Mouse (Mus musculus): ENCODE measurements at regions not wholly inside any gene's neighbourhood (a gene's known extent, or its start where the extent isn't known, plus 50 kb on each side); places are given as distances from the start of the nearest gene placed in this dataset.

GRCm38 (mm10) chr17:9995321-9995720 lies 324.3 kb downstream of the Qk start:
- DNase-seq (ENCODE audit: low spot score): no peak

GRCm38 (mm10) chr17:9990744-9991143 lies 321.2 kb upstream of the Pabpc6 start:
- DNase-seq (ENCODE audit: low spot score): no peak

GRCm38 (mm10) chr17:9981273-9981672 lies 311.8 kb upstream of the Pabpc6 start:
- no peak for DNase-seq (ENCODE audit: low spot score)

GRCm38 (mm10) chr17:9976866-9977421 lies 307.4 kb upstream of the Pabpc6 start:
- DNase-seq (ENCODE audit: low spot score): no peak

DNA sequence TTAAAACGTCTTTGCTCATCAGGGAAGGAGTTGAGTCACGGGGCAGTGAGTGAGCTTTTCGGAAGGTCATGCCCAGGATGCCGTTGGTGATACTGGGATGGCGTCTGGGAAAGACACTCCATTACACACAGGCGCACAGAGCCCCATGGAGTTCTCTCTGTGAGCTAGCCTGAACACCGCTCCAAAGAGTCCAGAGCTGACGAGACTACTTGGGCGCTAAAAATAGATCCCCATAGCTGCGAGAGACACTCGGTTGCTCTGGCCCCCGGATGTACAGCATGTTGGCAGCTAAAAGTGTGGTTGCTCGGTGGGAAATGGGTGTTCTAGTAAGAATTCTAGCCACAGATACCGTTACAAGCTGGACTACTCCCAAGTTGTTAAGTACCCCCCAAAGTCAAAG lies 306.5 kb upstream of the Pabpc6 start:
- no peak for DNase-seq (ENCODE audit: low spot score)

- DNase-seq (ENCODE audit: low spot score): no peak
Measured at GRCm38 (mm10) chr17:9975153-9975552, 305.6 kb upstream of the Pabpc6 start.

DNA sequence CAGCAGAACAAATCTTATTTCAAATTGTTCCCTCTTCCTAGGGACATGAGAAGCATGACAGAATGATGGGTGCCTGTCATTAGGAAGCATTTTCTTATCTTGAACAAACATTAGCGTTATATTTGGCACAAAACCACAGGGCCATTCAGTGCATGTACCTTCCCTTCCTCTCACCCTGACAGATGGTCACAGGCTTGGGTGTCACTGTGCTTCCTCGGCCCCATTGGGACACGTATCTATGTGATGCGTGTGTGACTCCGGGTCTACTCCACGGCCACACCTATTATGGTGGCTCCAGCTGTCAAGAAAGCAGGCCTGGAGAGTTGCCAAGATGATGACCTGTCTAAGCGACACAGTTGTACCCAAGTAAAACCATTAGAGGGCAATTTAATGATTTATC lies 298.5 kb upstream of the Pabpc6 start:
- DNase-seq (ENCODE audit: low spot score): no peak

GRCm38 (mm10) chr17:9962893-9963436 lies 293.4 kb upstream of the Pabpc6 start:
- DNase-seq (ENCODE audit: low spot score): no peak

DNA sequence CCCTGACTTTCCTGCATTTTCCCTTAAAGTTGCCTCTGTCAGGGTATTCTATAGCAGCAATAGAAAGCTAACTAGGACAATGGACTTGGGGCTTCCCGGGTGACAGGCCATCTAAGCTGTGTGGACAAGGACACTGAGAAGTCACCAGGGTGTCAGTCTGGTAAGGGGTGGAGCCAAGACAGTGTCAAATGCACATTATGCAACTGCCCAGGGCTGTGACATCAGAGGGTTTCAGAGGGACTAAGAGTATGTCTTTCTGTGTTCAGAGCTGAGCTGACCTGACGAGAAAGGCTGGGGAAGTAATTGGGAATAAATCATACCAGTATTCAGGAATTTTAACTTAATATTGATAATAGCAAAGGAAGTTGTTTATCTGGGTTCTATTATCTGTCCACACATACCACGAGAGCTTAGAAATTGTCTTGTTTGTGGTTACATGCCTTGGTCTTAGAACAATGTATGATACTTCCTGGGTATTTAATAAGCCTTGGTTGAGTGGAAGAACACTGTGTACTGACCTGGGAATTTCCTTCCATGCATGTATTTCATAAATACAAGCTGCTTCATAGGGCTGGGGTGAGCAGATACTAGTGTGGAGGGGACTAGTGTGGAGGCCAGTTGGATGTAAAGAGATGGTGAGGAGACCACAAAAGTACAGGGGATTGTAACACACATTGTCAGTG lies 279.6 kb upstream of the Pabpc6 start:
- no peak for DNase-seq (ENCODE audit: low spot score)

GRCm38 (mm10) chr17:9947609-9948008 lies 278.1 kb upstream of the Pabpc6 start:
- no peak for DNase-seq (ENCODE audit: low spot score)

GRCm38 (mm10) chr17:9944513-9944912 lies 275.0 kb upstream of the Pabpc6 start:
- DNase-seq (ENCODE audit: low spot score): no peak

DNA sequence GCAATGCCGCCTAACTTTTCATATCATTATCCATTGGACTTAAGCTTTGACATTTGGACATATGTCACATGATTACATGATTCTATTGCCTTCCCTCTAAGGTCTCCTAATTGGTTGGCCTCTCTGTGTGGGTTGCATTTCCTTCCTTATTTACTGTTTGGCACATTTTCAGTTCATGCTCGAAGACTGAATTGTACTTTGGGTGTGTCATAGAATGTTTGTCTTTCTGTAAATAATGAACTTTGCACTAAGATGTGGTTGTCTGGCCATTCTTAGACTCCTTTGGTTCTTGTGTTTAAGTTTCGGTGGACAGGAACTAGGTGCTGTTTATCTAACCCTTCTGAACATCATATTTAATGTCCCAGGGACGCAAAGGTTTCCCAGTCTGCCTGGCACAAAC lies 272.7 kb upstream of the Pabpc6 start:
- DNase-seq (ENCODE audit: low spot score): no peak

- no peak for DNase-seq (ENCODE audit: low spot score)
Measured at GRCm38 (mm10) chr17:9939576-9939975, 270.1 kb upstream of the Pabpc6 start.

- DNase-seq (ENCODE audit: low spot score): no peak
Measured at GRCm38 (mm10) chr17:9938426-9938825, 268.9 kb upstream of the Pabpc6 start.

- no peak for DNase-seq (ENCODE audit: low spot score)
Measured at GRCm38 (mm10) chr17:9937211-9937610, 267.7 kb upstream of the Pabpc6 start.

DNA sequence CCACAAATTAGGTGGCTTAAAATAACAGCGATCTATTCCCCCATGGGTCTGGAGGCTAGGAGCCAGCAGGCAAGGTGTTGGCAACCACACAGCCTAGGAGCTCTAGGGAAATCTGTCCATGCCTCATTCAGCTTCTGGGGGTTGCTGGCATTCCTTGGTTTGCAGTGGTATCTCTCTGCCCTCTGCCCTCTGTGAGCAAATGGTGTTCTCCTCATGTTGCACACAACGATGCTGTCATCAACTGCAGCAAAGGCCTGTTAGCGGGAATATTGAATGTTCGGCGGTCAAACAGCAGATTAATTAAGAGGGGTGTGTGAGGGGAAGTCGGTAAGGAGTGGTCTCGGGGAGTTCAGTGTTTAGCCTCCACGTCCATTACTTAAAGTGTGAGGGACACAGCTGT lies 262.7 kb upstream of the Pabpc6 start:
- DNase-seq (ENCODE audit: low spot score): no peak

- no peak for DNase-seq (ENCODE audit: low spot score)
Measured at GRCm38 (mm10) chr17:9931526-9931925, 262.0 kb upstream of the Pabpc6 start.

GRCm38 (mm10) chr17:9929448-9930088 lies 260.1 kb upstream of the Pabpc6 start:
- no peak for DNase-seq (ENCODE audit: low spot score)

DNA sequence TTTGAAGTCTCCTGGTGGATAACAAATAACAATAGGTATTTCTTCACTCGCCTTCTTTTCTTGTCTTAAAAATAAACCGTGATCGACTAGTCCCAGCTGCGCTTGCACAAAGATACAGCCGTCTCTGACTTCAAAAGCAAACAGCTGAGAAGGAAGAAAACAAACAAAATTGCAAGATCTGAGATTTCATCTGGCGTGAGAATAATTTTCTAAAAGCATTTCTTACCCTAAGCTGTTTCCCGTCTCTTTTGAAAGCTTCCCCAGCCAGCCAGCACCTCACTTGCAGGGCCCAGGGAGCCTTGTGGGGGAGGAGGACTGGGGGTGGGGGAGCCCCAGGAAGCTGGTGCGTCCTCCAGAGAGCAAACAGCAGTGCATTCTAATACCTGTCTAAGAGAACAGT lies 258.2 kb upstream of the Pabpc6 start:
- no peak for DNase-seq (ENCODE audit: low spot score)

- DNase-seq (ENCODE audit: low spot score): no peak
Measured at GRCm38 (mm10) chr17:9926308-9926707, 256.8 kb upstream of the Pabpc6 start.

DNA sequence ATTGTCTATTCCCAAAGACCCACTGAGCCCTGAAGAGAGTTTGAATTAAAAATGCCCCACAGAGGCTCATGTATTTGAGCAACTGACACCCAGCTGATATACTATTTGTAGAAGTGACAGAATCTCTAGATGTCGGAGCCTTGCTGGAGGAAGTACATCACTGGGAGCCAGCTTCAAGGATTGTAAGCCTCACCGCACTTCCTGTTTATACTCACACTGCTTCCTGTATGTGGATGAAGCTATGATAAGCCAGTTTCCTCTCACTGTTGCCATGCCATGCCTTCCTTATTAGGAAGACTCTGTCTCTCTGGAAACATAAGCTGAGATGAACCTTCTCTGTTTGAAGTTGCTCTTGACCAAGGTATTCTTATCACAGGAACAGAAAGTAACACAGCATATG lies 251.8 kb upstream of the Pabpc6 start:
- peak; percentile 22 for DNase-seq (ENCODE audit: low spot score)

DNA sequence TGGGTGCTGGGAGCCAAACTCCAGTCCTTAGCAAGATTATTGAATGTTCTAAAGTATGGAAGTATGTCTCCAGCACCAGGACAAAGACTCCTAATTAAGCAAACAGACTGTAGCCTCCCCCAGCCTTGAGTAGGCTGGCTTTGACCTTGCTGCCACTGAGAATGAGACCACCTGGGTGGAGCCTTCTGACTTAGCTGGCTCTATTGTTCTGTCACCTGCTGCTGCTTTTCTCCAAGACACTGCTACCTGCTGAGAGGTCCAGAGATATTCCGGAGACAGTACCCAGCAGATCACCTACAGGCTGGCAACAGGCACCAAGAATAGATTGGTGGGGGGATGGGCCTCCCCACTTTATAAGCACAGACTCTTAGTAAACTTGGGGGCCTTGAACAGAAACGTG lies 247.5 kb upstream of the Pabpc6 start:
- no peak for DNase-seq (ENCODE audit: low spot score)

- no peak for DNase-seq (ENCODE audit: low spot score)
Measured at GRCm38 (mm10) chr17:9910856-9911255, 241.3 kb upstream of the Pabpc6 start.

Data from T-cell, adult 2 months (primary cell).